Comparison of ENCODE assay signal across 26 mouse cellular contexts in the genomic region with DNA sequence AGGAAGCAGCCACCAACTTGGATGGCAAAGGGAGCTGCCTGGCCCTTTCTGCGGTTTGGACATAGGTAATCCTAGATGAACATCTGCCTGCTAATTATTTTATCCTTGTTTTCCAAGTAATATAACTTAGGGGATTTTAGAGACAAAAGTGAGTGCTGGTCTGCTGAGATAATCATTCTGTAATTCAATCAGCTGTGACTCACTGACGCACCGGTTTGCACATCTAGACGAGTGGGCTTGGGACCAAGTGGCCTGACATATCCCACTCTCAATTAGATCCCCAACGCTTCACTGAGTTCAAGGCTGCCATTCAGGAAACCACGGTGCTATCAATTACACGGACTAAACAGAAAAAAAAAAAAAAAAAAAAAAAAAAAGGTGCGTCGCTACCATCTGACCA.
DNase-seq lines count a peak whose midpoint lies in the region; ATAC-seq lines count a peak whose summit lies in the region.
"Had no signal": no experiment of that assay in that cellular context is flagged by ENCODE, and none has a peak within 500 bp of the region (broad histone marks: within the 10 kb centered on the region; RNA-seq: fewer than 3 reads in every experiment).

No protein-coding gene starts in this region.

- H3K4me1 ChIP-seq in hindbrain, embryonic 16.5 days (ENCODE audit: control insufficient read depth, insufficient read depth, low read depth, low read length), result peaks cover 5% of the 10 kb centered on the region; the same call in 1 of the 2 replicates
- no peaks in the 10 kb centered on the region; the same call in 1 of the 2 replicates for H3K4me1 ChIP-seq in hindbrain, embryonic 12.5 days
- H3K4me1 ChIP-seq in midbrain, embryonic 11.5 days (ENCODE audit: control insufficient read depth, insufficient read depth, low read length), result no peaks in the 10 kb centered on the region
- no peaks in the 10 kb centered on the region for H3K4me1 ChIP-seq in midbrain, embryonic 14.5 days (ENCODE audit: control insufficient read depth, insufficient read depth, low read length)
- H3K4me1 ChIP-seq: intestine, embryonic 15.5 days; neural tube, embryonic 12.5 days had no signal

- H3K9me3 ChIP-seq in hindbrain, embryonic 16.5 days (ENCODE audit: control insufficient read depth, low read length), result no peaks in the 10 kb centered on the region
- no peaks in the 10 kb centered on the region for H3K9me3 ChIP-seq in hindbrain, embryonic 12.5 days (replicated peaks)
- no peaks in the 10 kb centered on the region for H3K9me3 ChIP-seq in midbrain, embryonic 11.5 days (ENCODE audit: control insufficient read depth, low read length)
- H3K9me3 ChIP-seq in midbrain, embryonic 14.5 days (ENCODE audit: control insufficient read depth, low read length), result no peaks in the 10 kb centered on the region; the same call in 1 of the 2 replicates
- H3K9me3 ChIP-seq: forebrain, embryonic 15.5 days; hindbrain, embryonic 10.5 days; intestine, embryonic 15.5 days; neural tube, embryonic 12.5 days had no signal

- no peak overlapping the region for H3K4me2 ChIP-seq in hindbrain, embryonic 16.5 days (ENCODE audit: low read length)
- H3K4me2 ChIP-seq in hindbrain, embryonic 12.5 days (replicated peaks), result no peak overlapping the region
- no peak overlapping the region for H3K4me2 ChIP-seq in midbrain, embryonic 11.5 days
- no peak overlapping the region for H3K4me2 ChIP-seq in midbrain, embryonic 14.5 days (ENCODE audit: low read length)
- H3K4me2 ChIP-seq: forebrain, embryonic 15.5 days; intestine, embryonic 15.5 days; neural tube, embryonic 12.5 days had no signal

- H3K27ac ChIP-seq in hindbrain, embryonic 16.5 days (ENCODE audit: low read depth, low read length), result no peak overlapping the region
- H3K27ac ChIP-seq in hindbrain, embryonic 12.5 days, result no peak overlapping the region
- no peak overlapping the region for H3K27ac ChIP-seq in midbrain, embryonic 11.5 days (ENCODE audit: low read depth, low read length)
- no peak overlapping the region for H3K27ac ChIP-seq in midbrain, embryonic 14.5 days (replicated peaks; ENCODE audit: low read depth, low read length)
- H3K27ac ChIP-seq: forebrain, embryonic 15.5 days; hindbrain, embryonic 10.5 days; hindbrain, postnatal 0 days; intestine, embryonic 15.5 days; liver, embryonic 14.5 days; macrophage; neural tube, embryonic 12.5 days had no signal

- WGBS in hindbrain, embryonic 16.5 days, result 37% methylated on average over 9 of the region's 9 CpGs
- WGBS in hindbrain, embryonic 12.5 days, result 64% methylated on average over 9 of the region's 9 CpGs
- WGBS in midbrain, embryonic 11.5 days, result 40% methylated on average over 9 of the region's 9 CpGs
- WGBS in midbrain, embryonic 14.5 days, result 28% methylated on average over 9 of the region's 9 CpGs

- DNase-seq in cerebellum, postnatal 10 days, result peak; percentile 27 to 42
- DNase-seq in midbrain, embryonic 11.5 days (ENCODE audit: low spot score, missing footprints), result peak; percentile 67
- DNase-seq in midbrain, embryonic 14.5 days, result no peak
- no peak for DNase-seq in urinary bladder, postnatal 10 days (ENCODE audit: low spot score)
- DNase-seq: adrenal gland, postnatal 10 days; cerebellum, adult 18-20 months; heart, postnatal 14 days; layer of hippocampus, adult 9-11 months; liver; lung, adult 2 months; lung, postnatal 10 days had no signal

- H3K27me3 ChIP-seq in hindbrain, embryonic 16.5 days (replicated peaks; ENCODE audit: control insufficient read depth, insufficient read depth, low read length), result no peaks in the 10 kb centered on the region
- no peaks in the 10 kb centered on the region for H3K27me3 ChIP-seq in hindbrain, embryonic 12.5 days
- H3K27me3 ChIP-seq in midbrain, embryonic 11.5 days (ENCODE audit: control insufficient read depth, insufficient read depth, low read length), result no peaks in the 10 kb centered on the region
- H3K27me3 ChIP-seq in midbrain, embryonic 14.5 days (ENCODE audit: control insufficient read depth, insufficient read depth, low read length), result no peaks in the 10 kb centered on the region
- H3K27me3 ChIP-seq: CH12.LX; forebrain, embryonic 15.5 days; intestine, embryonic 15.5 days; neural tube, embryonic 12.5 days had no signal

- ATAC-seq in cerebellum, adult (ENCODE audit: insufficient number of reproducible peaks, low FRiP score, low TSS enrichment), result no peak
- 0 out of 2 replicates have a peak, but pooled peaks have one; percentile 14 for ATAC-seq in hindbrain, embryonic 16.5 days
- no peak for ATAC-seq in hindbrain, embryonic 12.5 days (ENCODE audit: low FRiP score)
- no peak for ATAC-seq in midbrain, embryonic 11.5 days (ENCODE audit: low FRiP score)
- no peak for ATAC-seq in midbrain, embryonic 14.5 days (ENCODE audit: low FRiP score, low TSS enrichment)
- ATAC-seq: forebrain, embryonic 15.5 days; intestine, embryonic 15.5 days; midbrain, embryonic 16.5 days; Patski had no signal

- no peaks in the 10 kb centered on the region for H3K36me3 ChIP-seq in hindbrain, embryonic 16.5 days (ENCODE audit: control insufficient read depth, insufficient read depth, low read length)
- H3K36me3 ChIP-seq in hindbrain, embryonic 12.5 days, result no peaks in the 10 kb centered on the region
- H3K36me3 ChIP-seq in midbrain, embryonic 11.5 days (ENCODE audit: control insufficient read depth, insufficient read depth, low read length), result no peaks in the 10 kb centered on the region
- no peaks in the 10 kb centered on the region for H3K36me3 ChIP-seq in midbrain, embryonic 14.5 days (ENCODE audit: control insufficient read depth, insufficient read depth, low read length)
- H3K36me3 ChIP-seq: forebrain, embryonic 15.5 days; G1E; hindbrain, embryonic 10.5 days; intestine, embryonic 15.5 days; neural tube, embryonic 12.5 days had no signal

- no peak overlapping the region for H3K4me3 ChIP-seq in hindbrain, embryonic 16.5 days (ENCODE audit: low read length)
- no peak overlapping the region for H3K4me3 ChIP-seq in hindbrain, embryonic 12.5 days
- no peak overlapping the region for H3K4me3 ChIP-seq in midbrain, embryonic 11.5 days (ENCODE audit: low read depth, low read length)
- H3K4me3 ChIP-seq in midbrain, embryonic 14.5 days (replicated peaks; ENCODE audit: low read depth, low read length), result no peak overlapping the region
- H3K4me3 ChIP-seq: forebrain, embryonic 15.5 days; hindbrain, embryonic 10.5 days; intestine, embryonic 15.5 days; myocyte; neural tube, embryonic 12.5 days had no signal

- no peak overlapping the region for H3K9ac ChIP-seq in hindbrain, embryonic 16.5 days (ENCODE audit: low read depth, low read length)
- no peak overlapping the region for H3K9ac ChIP-seq in hindbrain, embryonic 12.5 days
- H3K9ac ChIP-seq in midbrain, embryonic 11.5 days (ENCODE audit: low read length), result no peak overlapping the region
- no peak overlapping the region for H3K9ac ChIP-seq in midbrain, embryonic 14.5 days (replicated peaks; ENCODE audit: low read length)
- H3K9ac ChIP-seq: forebrain, embryonic 15.5 days; intestine, embryonic 15.5 days; liver, embryonic 14.5 days; neural tube, embryonic 12.5 days had no signal

Comparison
In these comparisons a context has a peak if more than half of its experiments do, and no peak if none do; other contexts are left out.
1. DNase-seq: peak in cerebellum, postnatal 10 days (2 of 2) and midbrain, embryonic 11.5 days (single experiment); none in midbrain, embryonic 14.5 days (single experiment) and urinary bladder, postnatal 10 days (single experiment).